Mouse (Mus musculus) T-helper 2 cell (primary cell): Measurements from ENCODE around the gene Rasgrp2.

ENCODE experiments used
- in situ Hi-C: fragments of 300-600 bp; cut with MboI, MseI; formaldehyde crosslinking; loops from one replicate; pipeline ENCODE4 v1.15.1; 2025; ENCODE audit warnings: high pct_unique_total_duplicates

The Rasgrp2 gene

DNA sequence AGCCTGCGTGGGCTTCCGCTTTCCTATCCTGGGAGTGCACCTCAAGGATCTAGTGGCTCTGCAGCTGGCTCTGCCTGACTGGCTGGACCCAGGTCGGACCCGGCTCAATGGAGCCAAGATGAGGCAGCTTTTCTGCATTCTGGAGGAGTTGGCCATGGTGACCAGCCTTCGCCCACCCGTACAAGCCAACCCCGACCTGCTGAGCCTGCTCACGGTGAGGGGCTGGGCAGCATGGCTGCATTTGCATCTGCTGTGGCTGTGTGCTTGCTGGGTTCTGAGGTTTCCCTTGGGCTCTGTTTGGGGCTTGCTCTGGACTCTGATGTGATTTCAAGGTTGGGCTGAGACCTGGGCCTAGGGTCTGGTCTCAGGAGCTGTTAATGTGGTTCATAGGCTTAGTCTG, 8.0 kb downstream of the Rasgrp2 start:
- in situ Hi-C loops: no loop called here

DNA sequence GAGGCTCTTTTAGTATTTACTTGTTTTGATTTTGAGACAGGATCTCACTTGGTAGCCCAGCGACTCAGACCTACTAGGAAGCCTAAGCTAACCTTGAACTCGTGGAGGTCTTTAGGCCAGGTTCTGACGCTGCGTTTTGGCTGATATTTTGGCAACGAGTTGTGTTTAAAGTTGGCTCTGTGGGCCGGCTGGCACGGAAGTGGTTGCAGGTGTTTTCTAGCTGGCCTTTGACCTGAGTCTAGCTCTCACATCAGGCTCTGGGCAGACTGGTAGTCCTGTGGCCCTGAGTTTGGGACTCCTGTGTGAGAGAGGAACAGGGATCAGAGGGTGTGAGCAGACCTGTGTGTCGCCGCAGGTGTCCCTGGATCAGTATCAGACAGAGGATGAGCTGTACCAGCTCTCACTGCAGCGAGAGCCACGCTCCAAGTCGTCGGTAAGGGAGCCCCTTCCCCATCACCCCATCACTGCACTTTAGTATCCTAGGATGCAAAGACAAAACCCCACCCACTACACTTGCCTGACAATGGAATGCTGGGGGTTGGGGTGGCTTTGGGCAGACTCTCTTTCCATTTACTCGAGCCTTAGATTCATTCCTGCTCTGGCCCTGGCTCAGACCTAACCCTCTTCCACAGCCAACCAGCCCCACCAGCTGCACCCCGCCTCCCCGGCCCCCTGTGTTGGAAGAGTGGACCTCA, 8.8 kb downstream of the Rasgrp2 start:
- in situ Hi-C loops: no loop called here

DNA sequence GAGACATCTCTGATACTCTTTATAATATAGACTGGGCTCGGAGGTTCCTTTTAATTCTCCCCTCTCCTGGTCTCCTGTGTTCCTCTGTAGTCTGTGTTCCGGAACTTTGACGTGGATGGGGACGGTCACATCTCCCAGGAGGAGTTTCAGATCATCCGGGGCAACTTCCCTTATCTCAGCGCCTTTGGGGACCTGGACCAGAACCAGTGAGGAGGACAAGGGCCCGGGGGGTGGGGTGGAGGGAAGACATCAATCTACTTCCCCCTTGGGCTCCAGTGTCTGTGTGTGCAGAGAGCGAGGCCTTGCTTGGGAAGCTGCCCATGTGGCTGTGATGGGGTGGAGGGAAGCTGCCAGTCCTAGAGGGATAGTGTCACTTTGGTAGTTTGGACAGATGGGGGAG, 9.6 kb downstream of the Rasgrp2 start:
- in situ Hi-C loops: no loop called here

DNA sequence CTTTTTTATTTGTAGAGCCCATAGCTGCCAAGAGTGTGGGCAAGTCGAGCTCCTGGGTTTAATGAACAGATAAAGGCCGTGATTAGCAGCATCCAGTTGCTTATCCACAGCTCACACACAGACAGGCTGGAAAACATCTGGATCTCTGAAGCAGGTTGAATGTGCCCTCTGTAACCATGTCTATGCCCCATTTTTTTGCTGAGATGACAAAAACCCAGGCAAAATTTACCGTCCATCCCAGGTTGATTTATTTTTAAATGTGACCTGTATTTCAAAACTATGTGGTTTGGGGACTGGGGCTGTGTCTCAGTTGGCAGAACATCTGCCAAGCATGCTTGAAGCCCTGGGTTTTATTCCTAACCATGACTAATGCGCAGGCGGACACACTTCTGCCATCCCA, 10.0 kb downstream of the Rasgrp2 start:
- in situ Hi-C loops: no loop called here

DNA sequence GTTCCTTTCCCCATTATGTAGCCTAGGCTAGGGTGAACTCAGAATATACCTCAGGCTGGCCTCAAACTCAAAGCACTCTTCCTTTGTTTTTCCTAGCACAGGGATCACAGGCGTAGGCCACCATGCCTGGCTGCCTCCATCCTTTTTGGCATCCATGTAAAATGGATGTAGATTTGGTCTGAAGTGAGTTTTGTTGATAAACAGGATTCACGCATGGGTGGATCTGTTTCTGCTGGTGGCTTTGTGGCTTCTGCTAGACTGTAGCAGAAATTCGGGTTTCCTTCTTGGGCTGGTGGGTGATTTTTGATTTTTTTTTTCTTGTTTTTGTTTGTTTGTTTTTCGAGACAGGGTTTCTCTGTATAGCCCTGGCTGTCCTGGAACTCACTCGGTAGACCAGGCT, 10.8 kb downstream of the Rasgrp2 start:
- in situ Hi-C loops: no loop called here

DNA sequence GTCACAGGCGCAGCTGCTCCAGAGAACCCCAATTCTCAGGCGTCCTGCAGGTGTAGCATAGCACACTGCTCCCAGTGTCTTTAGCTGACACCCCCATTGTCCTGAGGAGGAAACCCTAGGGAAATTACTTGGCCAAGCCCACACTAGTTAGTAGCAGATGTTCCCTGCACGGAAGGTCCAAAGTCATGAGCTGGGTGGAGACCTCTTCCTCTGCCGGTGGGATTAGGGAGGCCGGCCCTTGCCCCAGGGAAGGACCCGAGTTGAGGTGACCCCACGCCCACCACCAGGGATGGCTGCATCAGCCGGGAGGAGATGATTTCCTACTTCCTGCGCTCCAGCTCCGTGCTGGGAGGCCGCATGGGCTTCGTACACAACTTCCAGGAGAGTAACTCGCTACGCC, 13.7 kb downstream of the Rasgrp2 start:
- in situ Hi-C loops: no loop called here

DNA sequence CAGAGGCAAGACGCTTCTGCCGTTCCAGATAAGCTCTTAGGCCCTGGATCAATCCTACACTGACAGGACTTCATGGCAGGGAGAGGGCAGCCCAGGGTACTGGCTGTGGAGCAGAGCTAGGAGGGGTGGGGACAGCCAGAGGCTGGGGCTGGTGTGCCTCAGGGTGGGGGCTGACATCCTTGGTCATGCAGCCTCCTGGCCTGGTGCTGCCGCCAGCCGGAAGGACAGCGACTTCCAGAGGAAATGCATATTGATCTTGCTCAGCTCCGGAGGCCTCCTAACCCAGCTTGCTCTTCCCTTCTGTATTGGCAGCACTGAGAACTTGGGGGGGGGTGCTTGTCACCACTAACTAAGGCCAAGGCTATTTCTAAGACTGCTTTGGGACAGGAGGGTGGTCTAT, 16.3 kb downstream of the Rasgrp2 start:
- in situ Hi-C loops: loop anchor here (5.0 kb wide), 1 partner anchor 62 kb away; no protein-coding TSS in a partner anchor

DNA sequence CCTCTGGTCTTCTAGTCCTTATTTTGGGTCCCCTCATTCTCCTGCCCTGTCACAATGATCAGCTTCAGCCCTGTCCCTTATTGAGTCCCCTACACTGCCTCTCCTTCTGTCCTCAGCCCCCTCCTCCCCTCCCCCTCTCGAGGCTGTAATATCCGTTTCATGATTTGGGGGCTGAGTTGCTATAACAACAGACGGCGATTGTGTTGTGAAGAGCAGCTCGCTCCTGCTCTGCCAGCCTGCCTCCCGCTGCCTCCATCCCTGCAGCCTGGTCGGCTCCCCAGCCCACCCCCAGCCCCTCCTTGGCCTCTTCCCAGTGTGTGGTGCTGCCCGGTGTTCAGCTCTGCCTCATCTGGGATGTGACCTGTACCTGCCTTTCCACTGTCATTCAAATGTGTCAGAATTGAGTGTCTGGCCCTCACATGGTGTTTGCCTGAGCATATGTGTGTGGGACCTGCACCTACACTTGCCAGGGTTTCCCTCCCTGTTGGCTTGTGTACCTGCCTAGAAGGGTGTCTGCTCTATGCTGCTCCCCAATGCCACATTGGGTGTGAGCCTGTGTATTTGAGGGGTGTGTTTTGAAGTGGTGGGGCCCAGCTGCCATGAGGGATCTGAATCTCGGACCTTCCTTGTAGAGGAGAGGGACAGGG, 17.1 kb downstream of the Rasgrp2 start:
- in situ Hi-C loops: loop anchor here (5.0 kb wide), 1 partner anchor 61 kb away; no protein-coding TSS in a partner anchor

DNA sequence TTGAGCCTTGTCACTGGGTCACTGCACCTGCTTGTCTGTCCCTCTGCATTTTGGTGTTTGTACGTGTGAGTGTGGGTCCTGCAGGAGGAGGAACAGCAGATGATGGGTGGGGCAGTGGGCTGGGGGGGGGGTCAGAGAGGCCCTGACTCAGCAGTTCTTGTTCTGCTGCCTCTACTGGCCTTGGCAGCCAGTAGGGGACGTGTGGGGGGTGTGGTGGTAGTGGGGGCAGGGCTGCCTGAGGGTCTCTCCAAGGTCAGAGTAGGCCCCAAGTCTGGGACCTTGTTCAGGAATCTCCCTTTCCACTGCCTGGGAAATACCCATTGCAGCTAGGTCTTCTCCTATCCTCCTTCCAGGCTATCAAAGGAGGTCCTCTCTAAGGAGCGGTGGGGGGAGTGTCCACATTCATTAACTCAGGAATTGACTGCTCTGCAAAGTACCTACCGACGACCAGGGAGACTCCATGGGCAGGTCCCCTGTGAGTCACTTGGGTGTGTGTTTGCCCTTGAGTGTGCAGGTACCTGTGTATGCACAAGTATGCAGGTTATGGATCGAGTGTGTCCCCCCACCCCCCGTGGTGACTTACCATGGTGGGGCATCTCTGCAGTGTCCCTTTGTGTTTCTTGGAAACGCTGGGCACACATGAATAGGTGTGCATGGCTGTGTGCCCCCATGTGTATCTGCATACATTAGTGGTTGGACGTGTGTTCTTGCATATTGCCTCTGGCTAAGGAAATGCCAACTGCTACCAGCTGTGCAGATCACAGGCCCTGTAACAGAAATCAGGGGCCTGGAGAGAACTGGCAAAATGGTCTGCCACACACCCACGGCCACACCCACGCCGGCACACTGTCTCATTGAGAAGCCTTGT, 18.0 kb downstream of the Rasgrp2 start:
- in situ Hi-C loops: loop anchor here (5.0 kb wide), 1 partner anchor 60 kb away; no protein-coding TSS in a partner anchor

DNA sequence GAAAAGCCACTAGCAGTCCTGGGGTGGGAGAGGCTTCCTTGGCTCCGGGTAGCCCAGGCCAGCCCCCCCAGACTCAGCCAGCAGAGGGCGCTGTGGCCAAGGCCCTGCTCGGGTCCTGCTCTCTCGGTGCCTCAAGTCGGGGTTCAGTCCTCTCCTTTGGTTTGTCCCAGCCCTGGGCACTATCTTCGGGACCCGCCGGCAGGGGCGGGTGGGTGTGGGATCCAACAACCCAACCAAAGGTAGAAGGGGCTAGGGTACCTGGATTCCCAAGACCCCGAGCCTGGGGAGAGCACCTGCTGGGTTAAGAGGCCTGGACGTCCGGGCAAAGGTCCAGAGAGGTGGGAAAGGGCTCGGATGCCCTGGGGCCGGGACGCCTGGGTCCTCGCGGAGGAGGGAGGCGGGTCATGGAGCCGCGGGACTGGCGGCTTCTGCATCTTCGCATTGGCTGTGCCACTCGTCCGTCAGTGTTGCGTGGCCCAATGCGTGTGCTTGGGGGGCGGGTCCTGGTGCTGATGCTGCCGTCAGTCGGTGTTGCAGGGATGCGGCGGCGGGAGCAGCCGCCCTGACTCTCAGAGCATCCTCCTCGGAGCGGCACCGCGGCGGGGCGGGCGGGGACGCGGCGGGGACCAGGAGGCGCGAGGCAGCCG, 19.2 kb downstream of the Rasgrp2 start, which contains the start of gene Nrxn2:
Gene Nrxn2, plus strand, starts transcription at position 499 of the 647 bp plus-strand sequence.
- in situ Hi-C loops: loop anchor here (5.0 kb wide), 1 partner anchor 59 kb away; no protein-coding TSS in a partner anchor

DNA sequence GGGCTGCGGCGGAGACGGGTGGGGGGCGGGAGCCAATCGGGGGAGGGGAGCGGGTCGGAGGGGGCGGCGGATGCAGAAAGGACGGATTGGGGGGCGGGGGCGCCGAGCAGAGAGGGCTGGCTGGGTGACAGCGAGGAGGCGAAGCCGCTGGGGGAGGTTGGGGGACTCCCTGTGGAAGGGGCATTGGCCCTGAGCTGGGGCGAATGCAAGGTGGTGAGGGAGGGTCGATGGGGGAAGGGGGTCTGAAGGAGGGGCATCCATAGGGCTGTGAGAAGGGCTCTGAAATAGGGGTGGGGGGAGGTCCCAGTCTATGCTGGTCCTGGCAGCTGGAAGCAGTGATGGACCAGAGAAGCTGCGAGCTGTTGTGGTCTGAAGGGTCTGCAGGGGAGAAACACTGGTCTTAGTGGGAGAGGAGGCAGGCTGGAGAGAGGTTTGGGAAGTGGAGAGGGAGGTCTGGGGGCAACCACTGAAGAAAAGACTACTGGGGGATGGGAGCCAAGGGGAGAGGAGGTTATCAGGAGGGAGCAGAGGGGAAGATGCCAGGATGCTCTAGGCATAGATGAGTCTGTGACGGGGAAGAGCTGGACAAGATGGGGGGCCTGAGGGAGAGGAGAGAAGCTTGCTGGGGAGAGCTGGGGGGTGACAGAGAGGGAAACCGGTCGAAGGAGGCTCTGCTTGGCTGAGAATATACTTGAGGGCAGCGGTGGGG, 20.0 kb downstream of the Rasgrp2 start:
- in situ Hi-C loops: loop anchor here (5.0 kb wide), 1 partner anchor 58 kb away; no protein-coding TSS in a partner anchor

DNA sequence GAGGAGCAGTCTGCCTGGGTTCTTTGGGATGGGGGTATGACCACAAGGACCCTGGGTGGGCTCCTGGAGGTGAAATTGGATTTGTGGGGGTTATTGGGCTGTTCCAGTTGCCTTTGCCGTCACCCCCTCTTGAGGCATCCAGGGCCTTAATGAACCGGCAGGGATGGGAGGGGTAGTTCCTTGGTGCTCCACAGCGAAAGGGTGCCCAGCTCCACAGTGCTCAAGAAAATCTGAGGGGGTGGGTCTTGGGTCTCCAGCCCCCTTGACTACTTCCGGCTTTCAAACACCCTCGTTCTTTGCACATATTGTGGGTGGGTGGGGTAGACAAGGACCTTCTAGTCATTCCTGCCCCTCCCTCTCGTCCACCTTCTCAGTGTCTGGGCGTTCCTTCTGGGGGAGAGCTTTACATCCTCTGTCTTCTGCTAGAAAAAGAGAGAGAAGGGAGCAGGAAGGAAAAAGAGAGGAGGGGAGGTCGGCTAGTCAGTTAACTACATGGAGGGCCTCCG, 20.7 kb downstream of the Rasgrp2 start:
- in situ Hi-C loops: loop anchor here (5.0 kb wide), 1 partner anchor 57 kb away; no protein-coding TSS in a partner anchor

DNA sequence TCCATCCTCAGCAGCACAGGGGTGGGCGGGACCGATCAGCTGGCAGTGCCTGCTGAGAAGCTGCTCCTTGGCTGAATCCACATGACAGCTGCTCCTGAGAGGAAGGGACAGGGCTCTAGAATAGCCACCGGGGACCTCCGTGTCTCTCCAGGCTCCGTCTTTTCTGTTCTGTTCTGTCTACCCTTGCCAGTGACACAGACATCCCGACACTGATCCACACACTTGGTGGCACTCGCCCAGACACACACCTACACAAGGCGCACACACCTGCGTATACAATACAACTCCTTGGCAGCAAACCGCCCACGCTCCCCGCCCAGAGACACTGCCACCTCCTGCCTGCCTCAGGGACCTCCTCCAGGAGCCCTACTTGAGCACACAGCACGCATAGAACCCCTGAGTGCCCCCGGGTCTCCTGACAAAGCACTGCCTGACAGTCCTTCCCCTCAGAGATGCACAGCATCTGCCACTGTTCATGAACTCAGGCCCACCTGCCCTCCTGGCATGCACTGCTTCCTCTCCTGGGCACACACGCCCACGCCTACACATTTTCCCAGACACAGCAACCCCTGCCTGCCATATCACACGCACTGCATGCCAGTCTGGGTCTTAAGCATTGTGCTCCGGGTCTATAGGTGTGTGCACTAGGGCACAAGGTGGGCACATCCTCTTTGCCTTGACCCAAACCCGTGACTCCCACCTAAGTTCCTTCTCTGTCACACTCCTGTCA, 21.5 kb downstream of the Rasgrp2 start:
- in situ Hi-C loops: no loop called here

DNA sequence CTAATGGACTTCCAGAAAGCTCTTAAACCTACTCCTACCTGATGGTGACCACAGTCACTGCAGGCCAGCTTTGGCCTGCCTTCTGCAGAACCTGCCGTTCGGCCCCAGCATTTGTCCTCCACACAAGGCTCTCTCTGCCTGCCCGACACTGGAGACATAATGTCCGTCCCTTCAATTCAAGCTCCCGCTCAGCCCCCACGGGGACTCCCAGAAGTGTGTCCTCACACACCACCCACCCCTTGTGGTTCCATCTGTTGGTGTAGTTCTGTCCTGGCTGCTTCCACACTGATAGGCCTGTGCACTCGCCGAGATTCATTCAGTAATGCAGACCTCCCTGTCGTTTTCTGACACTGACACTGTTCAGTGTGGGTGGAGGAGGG, 22.1 kb downstream of the Rasgrp2 start:
- in situ Hi-C loops: no loop called here

DNA sequence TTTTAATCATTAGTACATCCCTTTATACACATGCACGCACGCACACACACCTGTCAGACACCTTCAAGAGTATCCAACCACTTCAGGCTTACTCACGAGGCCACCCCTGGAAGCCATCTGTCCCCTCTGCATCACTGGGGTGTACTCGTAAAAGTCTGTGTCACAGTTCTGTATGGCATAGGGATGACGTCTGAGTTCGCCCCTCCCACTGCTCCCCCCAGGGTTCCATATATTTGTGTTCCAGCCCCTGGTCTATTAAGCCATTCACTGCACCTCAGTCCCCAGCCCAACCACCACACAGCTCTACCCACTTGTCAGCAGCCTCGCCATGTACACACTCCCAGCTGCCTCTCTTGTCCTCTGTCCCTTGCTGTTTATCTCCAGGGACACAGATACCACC, 22.9 kb downstream of the Rasgrp2 start:
- in situ Hi-C loops: no loop called here

DNA sequence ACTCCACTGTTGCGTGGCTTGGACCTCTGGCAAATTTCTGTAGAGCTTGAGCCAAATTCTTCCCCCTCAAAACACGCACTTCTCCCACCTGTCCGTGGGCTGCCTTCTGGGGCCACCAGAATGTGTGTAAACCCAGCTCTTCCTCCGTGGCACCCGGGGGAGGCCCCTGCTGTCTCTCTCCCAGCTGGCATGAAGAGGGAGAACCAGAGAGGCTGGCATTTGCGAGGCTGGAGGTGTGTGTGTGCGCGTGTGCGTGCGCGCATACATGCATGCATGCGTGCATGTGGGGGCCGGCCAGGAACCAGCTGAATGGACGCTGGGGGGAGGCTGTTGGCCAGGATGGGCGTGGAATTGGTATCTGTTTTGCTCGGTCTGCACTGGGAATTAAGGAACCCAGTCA, 24.1 kb downstream of the Rasgrp2 start:
- in situ Hi-C loops: no loop called here

DNA sequence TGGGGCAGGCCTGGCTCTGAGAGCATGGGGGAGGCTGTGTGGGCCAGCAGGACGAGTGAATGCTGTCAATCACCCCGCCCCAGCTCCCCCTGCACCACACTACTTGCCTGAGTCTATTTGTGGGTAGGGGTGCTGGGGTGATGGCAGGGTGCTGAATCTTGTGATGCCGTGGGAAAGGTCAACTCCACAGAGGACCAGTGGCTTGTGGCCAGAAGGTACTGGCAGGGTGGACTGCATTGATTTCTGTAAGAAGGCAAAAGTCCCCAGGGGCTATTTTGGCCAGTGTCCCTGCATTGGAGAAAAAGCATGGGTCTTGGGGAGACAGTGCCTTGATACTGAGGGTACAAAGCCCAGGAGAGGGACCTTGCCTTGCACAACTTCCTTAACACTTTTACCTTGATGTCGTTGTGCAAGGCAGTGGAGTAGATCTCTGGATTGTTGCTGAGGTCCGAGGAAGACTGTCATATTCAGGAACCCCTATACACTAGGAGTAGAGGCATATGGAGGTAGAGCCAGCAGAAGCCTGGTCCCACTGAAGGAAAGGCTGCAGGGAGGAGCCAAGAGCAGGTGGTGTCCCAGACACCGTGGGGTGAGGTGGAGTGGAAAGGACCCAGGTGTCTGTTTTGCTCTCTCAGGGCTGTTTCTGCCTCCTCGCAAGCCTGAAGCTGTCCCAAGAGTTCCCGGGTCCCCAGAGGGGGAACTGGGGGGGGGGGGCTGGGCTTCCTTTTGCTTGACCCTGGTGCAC, 25.2 kb downstream of the Rasgrp2 start:
- in situ Hi-C loops: no loop called here

DNA sequence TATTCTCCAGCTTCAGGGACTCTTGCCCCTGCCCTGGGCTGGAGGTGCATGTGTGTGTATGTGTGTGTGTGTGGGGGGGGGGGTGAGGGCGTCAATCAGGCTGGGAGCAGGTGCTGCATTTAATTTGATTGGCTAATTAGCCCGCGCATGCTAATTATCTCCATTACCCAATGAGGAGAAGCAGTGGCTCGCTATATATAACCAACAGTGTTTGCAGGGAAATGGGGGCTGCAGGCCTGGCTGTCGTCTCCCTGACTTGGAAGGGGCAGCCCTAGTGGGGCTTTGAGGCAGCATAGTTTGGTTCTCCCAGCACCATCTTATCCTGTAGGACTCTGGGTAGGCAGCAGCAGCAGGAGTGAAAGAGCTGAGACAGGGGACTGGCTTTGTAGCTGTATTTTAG, 26.5 kb downstream of the Rasgrp2 start:
- in situ Hi-C loops: no loop called here
